Mouse (Mus musculus) lung, postnatal 25 days (tissue): ENCODE results near the gene Kif2c.
A peak's percentile ranks its signal among the peaks of the same experiment; 100 is the strongest.

ENCODE experiments used
- DNase-seq: peaks from one replicate; pipeline ENCODE4 v3.0.0; 2022; ENCODE audit warnings: low spot score

Gene Kif2c

DNA sequence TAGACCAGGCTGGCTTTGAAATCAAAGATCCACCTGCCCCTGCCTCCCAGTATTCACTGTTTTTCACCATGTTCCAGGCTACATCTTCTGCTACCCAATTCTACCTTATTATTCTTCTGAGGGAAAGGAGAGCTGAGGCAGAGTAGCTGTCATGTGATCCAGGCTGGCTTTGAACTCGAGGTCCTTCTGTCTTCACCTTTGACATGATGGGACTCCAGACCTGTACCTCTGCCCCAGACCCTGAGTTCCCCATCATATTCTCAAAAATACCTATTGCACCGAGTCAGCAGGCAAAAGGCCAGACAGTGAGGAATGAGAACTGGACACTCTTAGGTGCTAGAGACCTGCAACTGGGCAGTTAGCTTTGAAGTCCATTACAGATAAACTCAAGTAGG lies 47.8 kb downstream of the Kif2c start:
- DNase-seq = no peak

- peak; percentile 97 for DNase-seq
Observed at GRCm38 (mm10) chr4:117133817-117134600, 48.4 kb downstream of the Kif2c start, which contains the start of gene Plk3. Plk3 (minus strand) TSS chr4:117133963.

DNA sequence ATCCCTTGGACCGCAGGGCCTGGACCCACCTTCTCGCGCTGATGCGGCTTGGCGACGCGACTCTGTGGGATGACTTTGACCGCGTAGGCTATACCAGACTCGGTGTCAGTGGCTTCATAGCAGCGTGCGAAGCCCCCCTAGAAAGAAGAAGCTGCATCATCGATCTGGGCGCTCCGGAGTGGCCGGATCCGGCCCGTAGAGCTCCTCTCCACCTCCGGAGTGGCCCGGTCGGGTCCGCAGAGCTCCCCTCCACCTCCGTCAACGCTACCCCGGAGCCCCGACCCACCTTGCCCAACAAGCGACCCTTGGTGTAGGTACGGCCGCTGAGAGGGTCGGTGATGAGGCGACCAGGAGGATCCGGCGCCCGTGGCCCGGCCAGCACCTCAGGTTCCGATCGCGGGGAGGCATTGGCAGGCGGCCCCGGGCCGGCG lies 49.1 kb downstream of the Kif2c start:
- no peak for DNase-seq

GRCm38 (mm10) chr4:117132794-117133143 lies 49.7 kb downstream of the Kif2c start:
- DNase-seq = no peak

DNA sequence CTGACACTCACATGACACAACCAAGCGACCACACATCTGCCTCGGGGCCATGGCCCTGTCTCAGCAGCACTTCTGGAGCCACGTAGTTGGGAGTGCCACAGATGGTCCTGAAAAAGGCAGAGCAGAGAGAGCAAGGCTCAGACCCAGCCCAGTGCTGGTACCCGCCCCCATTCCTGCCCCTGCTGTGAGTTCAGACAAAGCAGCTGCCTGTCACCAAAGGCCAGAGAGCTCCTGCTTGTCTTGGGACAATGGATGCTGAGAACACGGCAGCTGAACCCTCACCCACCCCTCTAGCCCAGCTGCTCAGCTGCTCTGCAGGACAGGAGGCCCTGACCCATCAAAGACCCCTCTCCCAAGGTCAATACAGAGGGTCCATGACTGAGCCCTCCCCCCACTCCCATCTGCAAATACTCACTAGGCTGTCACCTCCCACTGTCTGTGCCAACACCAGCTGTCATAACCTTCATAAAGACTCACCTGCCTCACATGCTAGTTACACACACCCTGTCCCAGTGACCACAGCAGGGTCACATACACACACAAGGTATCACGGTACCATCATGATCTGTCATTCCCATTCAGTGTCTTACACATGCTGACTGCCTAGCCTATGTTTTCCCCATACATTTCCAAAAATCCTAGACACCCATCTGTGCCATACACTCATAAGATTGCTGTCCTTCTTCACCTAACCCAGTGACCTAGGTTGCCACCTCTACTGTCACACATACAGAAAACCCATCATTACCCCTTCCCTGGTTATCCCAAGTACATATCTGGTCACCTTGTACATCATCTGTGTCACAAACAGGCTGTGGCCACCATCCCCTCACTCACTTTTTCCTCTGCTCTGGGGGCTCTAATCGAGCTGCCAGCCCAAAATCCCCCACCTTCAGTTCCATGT lies 50.3 kb downstream of the Kif2c start:
- DNase-seq = no peak

GRCm38 (mm10) chr4:117131198-117131597 lies 51.2 kb downstream of the Kif2c start:
- no peak for DNase-seq

DNA sequence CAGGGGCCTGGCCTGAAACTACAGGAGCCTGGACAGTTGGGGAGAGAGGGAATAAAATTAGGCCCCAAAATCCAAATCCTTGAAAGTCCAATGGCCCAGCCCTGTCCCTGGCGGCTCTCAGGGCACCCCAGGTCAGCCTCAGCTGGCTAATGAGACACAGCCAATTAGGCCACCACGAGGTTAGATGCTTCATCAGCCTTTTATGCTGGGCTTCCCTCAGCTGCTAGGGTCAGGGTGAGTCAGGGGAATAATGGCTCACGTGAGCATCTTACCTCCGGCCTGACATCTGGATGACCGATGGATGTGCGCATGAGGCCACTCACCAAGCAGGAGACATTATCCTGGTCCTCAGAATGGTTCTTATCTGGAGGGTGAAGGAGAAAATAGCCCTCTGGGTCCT lies 51.6 kb downstream of the Kif2c start:
- DNase-seq = no peak

DNA sequence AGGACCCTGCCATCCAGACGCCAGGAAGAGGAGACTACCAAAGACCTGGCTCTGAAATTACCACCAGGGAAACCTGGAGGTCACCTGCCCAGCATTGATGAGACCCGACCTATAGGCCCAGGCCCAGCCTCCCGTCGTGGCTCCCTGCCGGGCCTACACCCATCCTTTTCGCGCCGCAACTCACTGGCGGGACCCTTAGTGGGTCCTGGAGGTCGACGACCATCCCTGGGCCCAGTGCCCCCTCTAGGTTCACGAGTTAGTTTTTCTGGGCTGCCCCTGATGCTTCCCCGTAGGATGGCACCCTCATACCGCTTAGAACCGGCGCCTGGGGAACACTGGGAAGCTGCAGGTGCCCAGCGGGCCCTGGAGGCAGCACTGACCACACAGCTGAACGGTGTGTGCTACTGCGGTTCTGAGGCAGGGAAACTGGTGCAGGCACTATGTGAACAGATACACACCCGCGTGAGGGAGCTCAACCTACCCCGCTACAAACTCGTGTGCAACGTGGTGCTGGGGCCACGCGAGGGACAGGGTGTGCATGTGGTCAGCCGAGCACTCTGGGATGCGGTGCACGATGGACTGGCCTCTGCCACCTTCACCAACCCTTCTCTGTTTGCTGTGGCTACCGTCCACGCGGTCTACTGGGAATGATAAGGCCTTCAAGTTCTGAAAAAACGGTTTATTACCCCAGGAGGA lies 54.3 kb downstream of the Kif2c start:
- no peak for DNase-seq

GRCm38 (mm10) chr4:117126675-117127290 lies 55.7 kb downstream of the Kif2c start, which contains the start of gene Tctex1d4:
Tctex1d4 (plus strand) TSS chr4:117126794.
- DNase-seq = no peak

DNA sequence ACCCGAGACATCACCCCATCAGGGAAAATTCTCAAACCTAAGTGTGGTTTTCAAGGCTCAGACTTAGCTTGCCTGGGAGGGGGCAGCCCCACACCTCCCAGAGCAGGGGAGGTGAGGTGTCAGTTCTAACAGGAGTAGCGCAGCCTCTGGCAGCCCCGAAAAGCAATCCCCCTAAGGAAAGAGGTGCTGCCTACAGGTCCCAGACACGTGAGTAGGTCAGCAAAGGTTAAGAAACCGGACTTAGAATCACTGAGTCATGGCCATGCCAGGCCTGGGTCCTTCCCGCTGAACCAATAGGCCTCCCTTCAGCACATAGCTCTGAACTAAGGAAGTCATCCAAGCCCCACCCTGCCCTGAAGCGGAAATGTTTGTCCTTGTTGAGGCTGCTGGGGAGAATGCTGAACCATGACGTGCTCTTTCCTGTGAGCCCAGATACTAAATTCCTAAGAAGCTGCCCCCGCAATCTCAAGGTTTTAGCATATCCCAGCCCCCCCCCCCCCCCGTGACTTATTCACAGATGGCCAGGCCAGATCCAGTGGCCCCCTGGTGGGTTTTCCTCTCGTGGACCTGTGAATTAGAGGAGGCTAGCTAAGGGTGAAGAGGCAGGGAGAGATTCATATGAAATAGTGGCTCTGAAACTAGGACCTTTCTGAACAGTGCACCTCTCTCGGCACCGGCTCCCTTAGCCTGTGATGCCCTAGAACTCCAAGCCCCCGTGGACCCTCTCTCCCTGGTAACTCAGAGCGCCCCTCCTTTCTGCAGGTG lies 56.3 kb downstream of the Kif2c start:
- peak; percentile 94 for DNase-seq

GRCm38 (mm10) chr4:117125348-117125909 lies 57.0 kb downstream of the Kif2c start, which contains the start of gene Btbd19:
Btbd19 (minus strand) TSS chr4:117125725.
- peak; percentile 51 for DNase-seq

- DNase-seq = peak; percentile 67
Observed at GRCm38 (mm10) chr4:117124518-117125347, 57.7 kb downstream of the Kif2c start.

- no peak for DNase-seq
Observed at GRCm38 (mm10) chr4:117124218-117124517, 58.3 kb downstream of the Kif2c start.

GRCm38 (mm10) chr4:117123546-117124217 lies 58.8 kb downstream of the Kif2c start:
- DNase-seq = no peak

DNA sequence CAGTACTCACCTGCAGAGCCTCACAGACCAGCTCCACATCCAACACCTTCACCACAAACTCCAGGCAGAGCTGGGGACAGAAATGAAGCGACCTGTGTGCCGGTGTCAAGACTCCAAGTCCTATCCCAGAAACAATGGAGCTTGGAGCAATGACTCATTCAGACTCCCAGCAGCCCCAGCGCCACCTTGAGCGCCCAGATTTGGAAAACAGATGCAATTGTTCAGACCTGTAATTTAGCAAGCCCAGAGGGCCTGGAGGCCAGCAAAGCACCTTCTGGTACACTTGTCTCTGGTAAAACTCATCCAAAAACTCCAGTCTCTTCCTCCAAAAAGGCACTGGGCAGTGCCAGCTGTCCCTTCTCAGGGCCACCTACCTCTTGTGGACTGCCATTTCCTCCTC lies 60.2 kb downstream of the Kif2c start:
- DNase-seq = no peak

GRCm38 (mm10) chr4:117120445-117121414 lies 61.7 kb downstream of the Kif2c start:
- DNase-seq = peak; percentile 98

DNA sequence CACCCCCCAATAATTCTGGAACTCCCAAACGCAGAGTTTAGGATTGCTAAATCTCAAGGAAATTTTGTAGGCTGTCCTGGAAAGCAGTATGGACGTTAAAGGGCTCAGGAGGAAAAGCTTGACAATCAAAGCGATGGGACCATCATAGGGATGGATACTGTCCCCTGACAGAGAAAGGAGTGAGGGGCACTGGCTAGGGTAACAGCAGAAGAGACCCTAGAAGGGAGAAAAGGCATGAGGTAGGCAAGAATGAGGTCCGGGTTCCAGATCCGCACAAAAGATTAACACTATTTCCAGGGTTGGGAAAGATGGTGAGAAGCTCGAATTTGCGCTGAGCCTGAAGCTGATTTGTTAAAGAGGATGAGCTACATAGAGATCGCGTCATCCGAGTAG lies 62.4 kb downstream of the Kif2c start:
- DNase-seq = no peak

DNA sequence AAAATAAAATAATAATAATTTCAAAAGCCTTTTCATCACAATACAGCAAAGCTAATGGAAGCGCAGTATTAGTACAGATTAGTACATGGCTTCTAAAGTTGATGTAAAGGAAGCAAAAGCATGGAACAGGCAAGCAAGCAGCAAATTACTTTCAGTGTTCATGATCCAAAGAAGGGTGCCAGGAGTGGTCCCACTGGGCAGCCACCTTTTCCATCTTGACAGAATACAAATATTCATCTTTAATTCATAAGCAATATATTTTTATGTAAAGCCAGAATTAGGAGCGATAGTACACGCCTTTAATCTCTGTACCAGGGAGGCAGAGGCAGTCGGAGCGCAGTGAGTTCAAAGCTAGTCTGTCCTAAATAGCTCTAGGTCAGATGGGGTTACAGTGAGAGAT lies 62.8 kb downstream of the Kif2c start:
- no peak for DNase-seq
